Mouse (Mus musculus) hindbrain, embryonic 13.5 days (tissue): ENCODE results near the gene Rtn4rl1. TPM values are rescaled to one million over a fixed set of nuclear protein-coding genes. Genes with fewer than 3 reads are reported as not detected.
"Not testable (repeated sequence)": the region's sequence is repeated elsewhere in the genome, so short reads cannot be mapped to it uniquely, and the experiment has no call there.

Experiments used
- ATAC-seq: fragments of 200-750 bp; cut with Nextera tagmentation; 2 replicates; pipeline ENCODE4 v1.8.0; 2017; ENCODE audit warnings: moderate TSS enrichment; ENCODE audit not compliant: low FRiP score
- H3K27ac ChIP-seq: fragments of 300-500 bp; sonication (generic); 2 replicates; pipeline ENCODE4 v1.5.1; 2015; ENCODE audit warnings: inconsistent platforms, mild to moderate bottlenecking, moderate library complexity
- H3K27me3 ChIP-seq: fragments of 300-500 bp; sonication (generic); 2 replicates; pipeline ENCODE4 v1.6.1; 2015; ENCODE audit warnings: mild to moderate bottlenecking, inconsistent platforms
- H3K36me3 ChIP-seq: fragments of 300-500 bp; sonication (generic); 2 replicates; pipeline ENCODE4 v1.6.1; 2015; ENCODE audit warnings: mild to moderate bottlenecking, inconsistent platforms
- H3K4me1 ChIP-seq: fragments of 300-500 bp; sonication (generic); replicated peaks from 2 replicates; pipeline ENCODE4 v1.6.1; 2015; ENCODE audit warnings: inconsistent platforms
- H3K4me2 ChIP-seq: fragments of 300-500 bp; sonication (generic); 2 replicates; pipeline ENCODE4 v1.6.1; 2015; ENCODE audit warnings: inconsistent platforms, mild to moderate bottlenecking, moderate library complexity
- H3K4me3 ChIP-seq: fragments of 300-500 bp; sonication (generic); 2 replicates; pipeline ENCODE4 v1.5.1; 2015; ENCODE audit warnings: mild to moderate bottlenecking, inconsistent platforms
- H3K9ac ChIP-seq: fragments of 300-500 bp; sonication (generic); 2 replicates; pipeline ENCODE4 v1.6.1; 2015; ENCODE audit warnings: mild to moderate bottlenecking, inconsistent platforms
- H3K9me3 ChIP-seq: fragments of 300-500 bp; sonication (generic); 2 replicates; pipeline ENCODE4 v1.6.1; 2016; ENCODE audit warnings: inconsistent platforms
- WGBS: fragments of 180-500 bp; shearing (Covaris S2); methylation state at CpG from one replicate; pipeline ENCODE4 v1.1.7; 2015; 5-methylcytosine and 5-hydroxymethylcytosine counted together
- polyA plus RNA-seq: library from polyadenylated mRNA; unstranded; fragments of >200 nt; fragmentation: Nextera tagmentation; extraction: Ambion mirVana; gene quantifications from 2 replicates; pipeline ENCODE4 v1.2.1, GENCODE M21; 2015

Gene Rtn4rl1
- polyA plus RNA-seq, 1 experiment from 2014 or later = 8.0 TPM

DNA sequence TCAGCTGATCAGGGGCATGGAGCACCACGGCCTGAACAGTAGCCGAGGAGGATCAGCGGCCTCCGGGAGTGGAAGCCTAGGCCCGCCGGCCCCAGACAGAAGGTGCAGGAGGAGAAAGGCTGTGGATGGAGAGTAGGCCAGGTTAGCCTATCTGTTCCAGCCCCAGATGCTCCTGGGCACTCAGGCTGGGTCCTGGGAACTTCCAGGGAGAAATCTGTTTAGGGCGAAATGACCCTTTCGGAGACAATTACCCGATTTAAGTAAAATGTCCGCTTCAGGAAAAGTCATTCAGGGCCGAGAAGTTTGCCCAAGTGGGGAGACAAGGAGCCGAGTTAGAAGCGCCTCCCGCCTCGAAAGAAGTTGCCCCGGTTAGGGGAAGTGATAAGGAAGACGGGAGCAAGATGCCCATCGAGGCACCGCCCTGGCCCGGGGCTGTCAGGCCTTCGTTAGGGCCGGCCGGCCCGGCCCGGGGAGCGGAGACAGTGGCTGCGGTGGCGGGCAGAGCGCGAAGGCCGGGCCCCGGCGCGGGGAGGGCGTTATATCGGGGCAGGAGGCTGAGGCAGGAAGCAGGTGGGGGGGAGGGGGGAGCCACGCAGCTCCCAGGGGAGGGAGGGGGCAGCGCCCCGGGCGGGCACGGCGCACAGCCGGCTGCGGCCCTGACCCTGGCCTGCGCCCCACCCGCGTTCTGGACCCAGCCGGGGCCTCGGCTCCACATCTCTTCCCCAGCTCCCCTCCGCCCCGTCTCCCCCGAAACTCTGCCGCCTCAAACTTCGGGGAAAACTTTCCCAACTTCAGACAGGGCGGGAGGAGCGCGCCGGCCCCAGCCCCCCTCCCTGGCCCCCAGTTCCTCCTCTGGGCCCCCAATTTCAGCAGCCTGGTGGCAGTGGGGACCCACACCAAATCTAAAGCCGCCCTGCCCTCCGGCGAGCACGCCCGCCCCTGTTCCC is 25.7 kb upstream of the Rtn4rl1 start:
- peaks cover 76% of the 10 kb centered on the region for H3K4me1 ChIP-seq

DNA sequence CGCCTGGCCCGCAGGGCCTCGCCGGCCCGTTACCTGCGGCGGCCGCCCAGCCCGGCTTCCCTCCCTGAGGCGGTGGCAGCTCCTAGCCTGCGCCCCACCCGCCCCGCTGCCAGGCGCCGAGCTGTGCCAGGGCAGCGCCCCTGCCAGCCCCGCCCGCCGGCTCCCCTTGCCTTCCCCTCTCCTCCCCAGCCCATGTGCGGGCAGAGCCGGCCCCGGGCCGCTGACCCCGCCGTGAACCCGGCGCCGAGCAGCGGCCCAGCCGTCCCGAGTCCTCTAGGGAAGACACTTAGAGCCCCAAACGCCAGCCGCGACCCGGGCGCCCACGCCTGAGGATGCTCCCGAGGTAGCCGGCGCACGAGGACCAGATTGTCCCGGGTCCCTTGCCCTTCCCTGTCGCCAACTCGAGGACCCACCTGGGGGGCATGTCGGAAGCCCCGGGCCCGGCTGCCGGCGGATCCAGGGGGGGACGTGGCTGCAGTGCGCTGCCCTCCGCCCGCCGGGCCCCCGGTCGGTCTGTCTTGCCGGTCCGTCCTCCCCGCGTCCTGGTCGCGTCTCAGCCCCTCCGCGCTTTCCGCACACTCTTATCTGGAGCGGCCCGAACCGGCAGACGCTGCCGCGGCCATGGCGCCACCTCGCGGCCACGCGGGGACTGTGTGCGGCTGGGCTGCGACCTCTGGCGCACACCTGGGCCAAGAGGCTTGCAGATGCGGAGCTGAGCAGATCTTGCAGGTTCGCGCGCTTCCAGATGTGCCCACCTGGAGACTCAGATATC is 24.8 kb upstream of the Rtn4rl1 start:
- H3K9me3 ChIP-seq = no peaks in the 10 kb centered on the region
- H3K4me1 ChIP-seq = peaks cover 80% of the 10 kb centered on the region
- H3K9ac ChIP-seq = peak overlapping the region; percentile 69
- peaks cover 3% of the 10 kb centered on the region; the same call in 1 of the 2 replicates for H3K36me3 ChIP-seq
- H3K4me2 ChIP-seq = peak overlapping the region; percentile 83
- WGBS = under 1% methylated on average over 79 of the region's 83 CpGs
- peak overlapping the region; percentile 48 for H3K4me3 ChIP-seq
- H3K27me3 ChIP-seq = peaks cover 83% of the 10 kb centered on the region
- H3K27ac ChIP-seq = 0 out of 2 replicates have a peak overlapping the region, but pooled peaks have one; percentile 12
- ATAC-seq = 0 out of 2 replicates have a peak, but pooled peaks have one; percentile 10

More for the DNA sequence above, 25.7 kb upstream of the Rtn4rl1 start:
- ATAC-seq = no peak
- H3K4me3 ChIP-seq = peak overlapping the region; percentile 48
- H3K9ac ChIP-seq = peak overlapping the region; percentile 69
- WGBS = 3% methylated on average over 49 of the region's 63 CpGs
- 0 out of 2 replicates have a peak overlapping the region, but pooled peaks have one; percentile 13 for H3K27ac ChIP-seq
- H3K36me3 ChIP-seq = peaks cover 12% of the 10 kb centered on the region
- peak overlapping the region; percentile 83 for H3K4me2 ChIP-seq
- peaks cover 91% of the 10 kb centered on the region for H3K27me3 ChIP-seq
- H3K9me3 ChIP-seq = no peaks in the 10 kb centered on the region

DNA sequence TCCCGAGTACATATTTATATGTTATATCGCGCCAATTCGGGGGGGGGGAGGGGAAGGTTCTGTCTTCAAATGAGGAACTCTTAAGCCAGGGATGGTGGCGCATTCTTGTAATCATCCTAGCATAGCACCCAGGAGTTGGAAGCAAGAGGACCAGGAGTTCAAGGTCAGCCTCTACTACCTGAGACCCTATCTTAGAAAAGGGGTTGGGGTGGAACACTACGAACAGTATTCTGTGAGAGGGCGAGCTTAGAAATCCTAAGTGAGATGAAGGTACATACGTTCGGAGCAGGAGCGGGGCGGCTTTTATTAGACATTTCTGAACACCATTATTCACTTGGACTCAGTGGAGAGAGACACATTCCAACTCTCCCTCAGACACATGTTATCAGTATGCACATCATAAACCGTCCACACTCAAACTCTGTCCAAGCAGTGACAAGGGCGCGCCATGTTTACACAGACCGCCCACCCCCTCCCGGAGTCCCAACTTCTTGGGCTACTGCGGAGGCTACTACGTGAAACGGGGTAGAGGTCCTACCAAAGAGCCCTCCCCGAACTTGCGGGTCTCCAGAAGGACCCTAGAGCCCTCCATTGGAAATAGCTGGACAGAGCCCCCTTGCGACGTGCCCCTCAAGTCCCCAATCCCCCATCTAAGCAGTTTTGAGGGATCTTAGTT is 24.0 kb upstream of the Rtn4rl1 start, which contains the start of gene Hic1:
Gene Hic1 (minus strand): TSS at position 115 of the 676 bp plus-strand sequence.
- 4% methylated on average over 23 of the region's 23 CpGs for WGBS
- Histone ChIP-seq H3K27me3 (peaks cover 76% of the 10 kb centered on the region), H3K4me3 (peak within 1 kb of the TSS; percentile 48), H3K9me3 (no peaks in the 10 kb centered on the region), H3K4me1 (peaks cover 86% of the 10 kb centered on the region), H3K4me2 (peak within 1 kb of the TSS; percentile 83), H3K36me3 (no peaks in the 10 kb centered on the region), H3K9ac (peak within 1 kb of the TSS; percentile 69), H3K27ac (peak within 1 kb of the TSS; percentile 63; the same call in 1 of the 2 replicates)
- ATAC-seq = no peak

DNA sequence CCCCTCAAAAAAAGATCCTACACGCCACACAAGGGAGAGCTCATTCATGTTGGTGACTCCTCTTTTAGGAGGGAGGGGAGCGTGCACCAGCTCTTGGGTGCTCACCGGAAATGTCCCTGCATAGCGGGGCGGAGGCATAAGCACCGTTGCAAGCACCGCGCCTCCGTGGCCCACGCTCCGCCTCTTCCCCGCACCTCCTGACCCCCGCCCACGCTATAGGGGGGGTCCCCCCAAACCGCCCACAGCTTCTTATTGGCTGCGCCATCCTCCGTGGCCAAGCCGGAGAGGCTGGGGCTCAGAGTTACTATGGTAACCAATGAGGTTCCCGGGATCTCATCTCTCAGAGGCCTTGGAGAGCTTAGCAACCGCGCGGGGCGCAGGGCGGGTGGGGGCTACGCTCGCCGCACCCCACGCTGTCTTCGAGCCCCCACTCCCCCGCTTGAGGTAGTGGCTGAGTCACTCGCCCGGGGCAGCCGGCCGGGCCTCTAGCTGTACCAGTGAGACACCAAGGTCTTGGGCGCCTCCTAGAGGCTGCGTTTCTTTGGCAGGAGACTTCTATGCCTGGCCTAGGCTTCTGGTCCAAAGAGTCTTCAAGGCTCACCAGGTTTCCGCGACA is 23.3 kb upstream of the Rtn4rl1 start:
- peaks cover 71% of the 10 kb centered on the region for H3K27me3 ChIP-seq
- peak overlapping the region; percentile 63; the same call in 1 of the 2 replicates for H3K27ac ChIP-seq
- H3K4me2 ChIP-seq = peak overlapping the region; percentile 83
- H3K36me3 ChIP-seq = no peaks in the 10 kb centered on the region
- peak overlapping the region; percentile 48 for H3K4me3 ChIP-seq
- peak; percentile 66 for ATAC-seq
- no peaks in the 10 kb centered on the region for H3K9me3 ChIP-seq
- H3K4me1 ChIP-seq = peaks cover 84% of the 10 kb centered on the region
- under 1% methylated on average over 38 of the region's 38 CpGs for WGBS
- H3K9ac ChIP-seq = peak overlapping the region; percentile 44

DNA sequence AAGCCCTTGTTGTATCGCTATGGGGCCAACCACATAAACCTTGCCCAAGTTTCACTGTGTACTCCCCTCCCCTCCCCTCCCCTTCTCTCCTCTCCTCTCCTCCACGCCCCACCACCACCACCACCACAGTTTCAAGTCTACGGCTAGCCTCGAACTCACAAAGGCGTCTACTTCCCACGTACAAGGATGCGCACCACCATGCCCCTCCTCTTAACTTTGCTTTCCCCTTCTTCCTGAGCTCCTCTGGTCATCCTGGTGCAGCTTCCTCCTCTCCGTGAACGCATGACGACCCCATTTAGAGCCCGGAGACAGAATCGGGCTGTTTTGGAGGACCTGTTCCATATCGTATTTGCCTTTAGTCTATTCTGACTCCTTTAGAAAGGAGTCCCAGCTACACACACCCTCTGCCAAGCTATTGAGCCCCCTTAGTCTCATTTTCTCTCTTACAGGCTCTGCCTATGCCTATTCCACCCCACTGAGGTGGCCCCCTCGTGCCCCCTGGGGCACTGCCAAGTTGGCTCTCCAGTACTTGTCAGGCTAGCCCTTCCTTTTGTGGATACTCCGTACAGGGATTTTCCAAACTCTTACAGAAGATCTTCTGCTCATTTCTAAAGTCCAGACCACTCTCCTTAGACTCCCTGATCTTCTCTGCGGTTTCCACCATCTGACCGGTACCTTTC is 22.3 kb upstream of the Rtn4rl1 start:
- H3K36me3 ChIP-seq = peaks cover 1% of the 10 kb centered on the region
- no peak for ATAC-seq
- 6% methylated on average over 17 of the region's 17 CpGs for WGBS
- H3K4me1 ChIP-seq = peaks cover 73% of the 10 kb centered on the region
- peaks cover 70% of the 10 kb centered on the region for H3K27me3 ChIP-seq
- no peak overlapping the region for H3K9ac ChIP-seq
- peak overlapping the region; percentile 84 for H3K4me2 ChIP-seq
- H3K9me3 ChIP-seq = no peaks in the 10 kb centered on the region
- H3K4me3 ChIP-seq = peak overlapping the region; percentile 63; the same call in 1 of the 2 replicates
- no peak overlapping the region for H3K27ac ChIP-seq

DNA sequence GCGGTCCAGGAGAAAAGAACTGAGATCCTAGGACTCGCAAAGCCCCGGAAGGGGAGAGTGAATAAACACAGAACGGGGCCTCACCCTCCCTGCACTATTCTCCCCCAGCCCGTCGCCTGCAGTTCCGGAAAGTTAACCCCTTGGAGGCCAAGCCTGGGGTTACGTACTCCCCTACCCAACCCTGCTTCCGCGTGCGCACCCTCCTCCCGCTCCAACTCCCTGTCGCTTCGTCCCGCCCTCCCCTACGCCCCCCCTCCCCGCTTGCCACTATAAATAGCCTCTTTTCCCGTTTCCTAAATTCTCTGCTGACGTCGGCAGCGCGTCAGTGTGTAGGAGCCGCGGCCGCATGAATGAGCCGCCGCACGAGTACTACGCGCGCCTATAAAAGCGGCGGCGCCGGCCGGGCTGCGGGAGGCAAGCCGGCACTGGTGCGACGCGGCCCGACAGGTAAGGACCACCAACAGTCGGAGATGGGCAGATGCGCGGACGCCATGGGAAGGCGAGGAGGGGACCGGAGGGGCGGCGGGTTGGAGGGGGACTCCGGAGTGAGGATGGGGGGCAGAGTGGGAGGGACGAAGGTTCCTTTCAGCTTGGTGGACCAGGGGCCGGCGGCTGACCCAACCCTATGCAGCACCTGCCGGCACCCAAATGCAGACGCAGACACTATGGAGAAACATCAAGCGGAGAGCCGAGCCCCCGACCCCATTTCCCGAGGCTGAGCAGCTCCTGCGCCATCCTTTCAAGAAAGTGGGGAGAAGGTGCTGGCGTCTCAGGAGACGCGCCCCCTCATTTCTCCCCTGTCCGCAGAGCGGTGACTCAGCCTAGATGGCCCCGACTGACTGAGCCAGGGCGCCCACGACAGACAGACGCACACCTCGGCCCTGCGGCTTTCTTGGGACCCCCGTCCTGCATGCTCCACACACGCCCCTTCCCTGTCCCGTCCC is 21.2 kb upstream of the Rtn4rl1 start:
- H3K27ac ChIP-seq = peak overlapping the region; percentile 89
- H3K4me3 ChIP-seq = peak overlapping the region; percentile 63
- peaks cover 12% of the 10 kb centered on the region for H3K36me3 ChIP-seq
- peaks cover 62% of the 10 kb centered on the region for H3K27me3 ChIP-seq
- H3K4me2 ChIP-seq = peak overlapping the region; percentile 84
- ATAC-seq = peak; percentile 3; the same call in 1 of the 2 replicates
- no peaks in the 10 kb centered on the region for H3K9me3 ChIP-seq
- peaks cover 63% of the 10 kb centered on the region for H3K4me1 ChIP-seq
- H3K9ac ChIP-seq = peak overlapping the region; percentile 72
- WGBS = 1% methylated on average over 72 of the region's 75 CpGs

DNA sequence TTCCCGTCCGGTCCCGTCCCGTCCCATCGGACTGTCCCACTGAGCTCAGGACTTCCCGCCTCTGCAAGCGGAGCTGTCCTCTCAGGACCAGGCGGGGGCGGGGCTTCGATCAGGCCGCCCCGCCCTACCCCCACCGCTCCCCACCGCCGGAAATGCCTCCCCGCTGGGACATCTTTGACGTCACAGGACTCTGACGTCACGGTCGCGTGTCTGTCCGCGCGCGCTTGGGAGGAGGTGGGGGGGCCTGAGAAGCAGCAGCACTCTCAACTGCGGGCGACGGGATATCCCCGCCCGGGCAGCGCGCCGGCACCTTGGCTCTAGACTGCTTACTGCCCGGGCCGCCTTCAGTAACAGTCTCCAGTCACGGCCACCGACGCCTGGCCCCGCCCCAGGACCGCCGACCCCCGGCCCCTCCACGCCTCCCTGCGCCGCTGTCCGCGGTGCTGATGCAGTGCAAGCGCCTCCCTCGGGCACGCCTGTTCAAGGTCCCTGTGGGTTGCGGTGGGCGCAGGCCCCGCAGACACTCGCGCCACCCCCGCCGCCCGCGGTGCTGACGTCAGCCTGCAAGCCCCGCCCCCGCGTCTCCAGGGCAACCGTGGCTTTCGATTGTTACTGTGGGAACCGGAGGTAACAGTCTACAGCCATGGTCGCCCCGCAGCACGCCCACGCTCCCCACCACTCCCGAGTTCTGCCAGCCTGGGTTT is 20.3 kb upstream of the Rtn4rl1 start:
- Histone ChIP-seq H3K9ac (peak overlapping the region; percentile 72), H3K9me3 (no peaks in the 10 kb centered on the region), H3K4me3 (peak overlapping the region; percentile 63), H3K27ac (peak overlapping the region; percentile 89), H3K27me3 (peaks cover 54% of the 10 kb centered on the region), H3K4me1 (peaks cover 63% of the 10 kb centered on the region), H3K36me3 (peaks cover 15% of the 10 kb centered on the region), H3K4me2 (peak overlapping the region; percentile 84)
- ATAC-seq = peak; percentile 58
- WGBS = under 1% methylated on average over 71 of the region's 71 CpGs

DNA sequence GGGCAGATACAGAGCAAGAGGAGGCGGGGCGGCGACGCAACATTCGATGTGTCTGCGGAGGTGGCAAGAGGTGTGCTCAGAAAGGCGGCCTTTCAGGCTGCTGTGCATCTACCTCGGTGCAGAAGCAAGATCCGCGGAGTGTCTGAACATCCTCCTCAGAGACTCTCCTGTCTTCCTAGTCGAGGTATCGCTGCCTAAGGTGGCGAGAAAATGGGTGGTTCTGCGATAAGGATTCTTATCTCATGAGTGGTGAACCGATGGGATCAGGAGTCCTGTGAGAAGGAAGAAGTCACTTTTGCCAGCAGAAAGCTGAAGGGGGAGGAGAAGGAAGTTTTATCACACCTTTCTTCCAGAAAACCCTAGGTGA is 19.8 kb upstream of the Rtn4rl1 start:
- H3K4me1 ChIP-seq = peaks cover 58% of the 10 kb centered on the region
- H3K27me3 ChIP-seq = peaks cover 48% of the 10 kb centered on the region
- H3K4me3 ChIP-seq = peak overlapping the region; percentile 63
- peak overlapping the region; percentile 84 for H3K4me2 ChIP-seq
- WGBS = 4% methylated on average over 15 of the region's 15 CpGs
- H3K36me3 ChIP-seq = peaks cover 15% of the 10 kb centered on the region
- no peak for ATAC-seq
- H3K9me3 ChIP-seq = no peaks in the 10 kb centered on the region
- H3K27ac ChIP-seq = peak overlapping the region; percentile 89
- H3K9ac ChIP-seq = peak overlapping the region; percentile 72

DNA sequence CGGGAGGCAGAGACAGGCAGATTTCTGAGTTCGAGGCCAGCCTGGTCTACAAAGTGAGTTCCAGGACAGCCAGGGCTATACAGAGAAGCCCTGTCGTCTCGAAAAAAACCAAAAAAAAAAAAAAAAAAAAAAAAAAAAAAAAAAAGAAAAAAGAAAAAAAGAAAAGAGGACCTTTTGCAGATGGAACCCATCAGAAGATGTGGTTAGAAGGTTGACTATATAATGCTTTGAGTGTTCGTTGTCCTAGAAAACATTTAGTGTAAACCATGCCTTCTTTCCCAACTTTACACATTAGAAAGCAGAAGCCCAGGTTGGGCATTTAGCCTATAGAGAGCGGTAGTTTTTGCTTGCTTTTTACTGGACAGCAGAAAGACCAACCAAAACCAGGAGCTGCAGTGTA is 19.0 kb upstream of the Rtn4rl1 start:
- not testable (repeated sequence) for H3K4me3 ChIP-seq, H3K9ac ChIP-seq, H3K27ac ChIP-seq, H3K9me3 ChIP-seq, H3K4me2 ChIP-seq, ATAC-seq
- peaks cover 15% of the 10 kb centered on the region for H3K36me3 ChIP-seq
- WGBS = 65% methylated on average over 6 of the region's 6 CpGs
- peaks cover 57% of the 10 kb centered on the region for H3K4me1 ChIP-seq
- H3K27me3 ChIP-seq = peaks cover 40% of the 10 kb centered on the region

DNA sequence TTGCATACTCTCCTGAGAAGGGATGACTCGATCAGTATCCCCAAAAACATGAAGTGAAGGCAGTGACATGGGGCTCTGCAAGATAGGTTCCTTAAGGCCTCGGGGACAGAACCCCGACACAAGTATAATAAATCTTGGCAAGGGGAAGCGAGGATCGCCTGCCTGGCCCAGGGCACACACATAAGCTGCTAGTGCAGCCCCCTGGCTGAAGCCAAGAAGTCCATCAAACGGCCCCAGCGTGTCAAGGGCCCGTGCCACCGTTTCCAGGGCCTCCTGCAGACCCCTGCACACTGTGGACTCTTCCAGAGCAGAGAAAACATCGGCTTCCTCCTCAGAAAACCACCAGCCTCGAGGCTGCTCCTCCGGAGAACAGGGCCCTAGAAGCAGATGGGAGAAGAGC is 15.6 kb upstream of the Rtn4rl1 start:
- peaks cover 36% of the 10 kb centered on the region for H3K36me3 ChIP-seq

More for the DNA sequence above, 15.6 kb upstream of the Rtn4rl1 start:
- peak overlapping the region; percentile 86 for H3K9ac ChIP-seq
- no peak for ATAC-seq
- H3K9me3 ChIP-seq = no peaks in the 10 kb centered on the region
- H3K4me1 ChIP-seq = peaks cover 38% of the 10 kb centered on the region
- peak overlapping the region; percentile 97 for H3K4me2 ChIP-seq
- WGBS = 62% methylated on average over 12 of the region's 12 CpGs
- peaks cover 15% of the 10 kb centered on the region for H3K27me3 ChIP-seq
- H3K4me3 ChIP-seq = peak overlapping the region; percentile 68
- H3K27ac ChIP-seq = peak overlapping the region; percentile 92
